Mouse (Mus musculus) C2C12 (cell line): ENCODE data around the gene Npas4. TPM values are rescaled to one million over a fixed set of nuclear protein-coding genes. Genes with fewer than 3 reads are reported as not detected.
"Not testable (repeated sequence)": the region's sequence is repeated elsewhere in the genome, so short reads cannot be mapped to it uniquely, and the experiment has no call there.

Experiments used
- H3K27me3 ChIP-seq: one replicate; pipeline ENCODE4 v1.6.1; 2011; ENCODE audit not compliant: control insufficient read depth, insufficient read depth, insufficient read length
- H3K36me3 ChIP-seq: one replicate; pipeline ENCODE4 v1.6.1; 2011; ENCODE audit not compliant: control insufficient read depth, insufficient read depth
- H3K4me3 ChIP-seq: one replicate; pipeline ENCODE4 v1.5.1; 2011; ENCODE audit warnings: mild to moderate bottlenecking, control low read depth; ENCODE audit not compliant: poor library complexity, insufficient read depth, severe bottlenecking
- H3K79me2 ChIP-seq: one replicate; pipeline ENCODE4 v1.6.1; 2011; ENCODE audit not compliant: control insufficient read depth, insufficient read depth
- H3K79me3 ChIP-seq: one replicate; pipeline ENCODE4 v1.6.1; 2011; ENCODE audit warnings: low read depth, control low read depth
- H3ac ChIP-seq: one replicate; pipeline ENCODE3; 2011; ENCODE audit warnings: low read depth; ENCODE audit not compliant: control insufficient read depth, insufficient read length
- CEBPB ChIP-seq: IDR thresholded peaks from one replicate; pipeline ENCODE4 v1.6.1; 2011; ENCODE audit warnings: low read depth, mild to moderate bottlenecking, control low read depth, moderate library complexity
- CTCF ChIP-seq: IDR thresholded peaks from one replicate; pipeline ENCODE4 v1.5.1; 2011; ENCODE audit not compliant: control insufficient read depth, insufficient read depth, insufficient read length
- FOSL1 ChIP-seq: IDR thresholded peaks from one replicate; pipeline ENCODE4 v1.8.0; 2011; ENCODE audit warnings: mild to moderate bottlenecking, low read length; ENCODE audit not compliant: poor library complexity, insufficient read depth, severe bottlenecking
- MAX ChIP-seq: IDR thresholded peaks from one replicate; pipeline ENCODE4 v1.6.1; 2011; ENCODE audit warnings: mild to moderate bottlenecking, control low read depth
- MYOD1 ChIP-seq: IDR thresholded peaks from one replicate; pipeline ENCODE4 v1.6.1; 2011; ENCODE audit warnings: low read depth; ENCODE audit not compliant: control insufficient read depth, insufficient read length
- MYOG ChIP-seq: IDR thresholded peaks from one replicate; pipeline ENCODE4 v1.6.1; 2011; ENCODE audit not compliant: control insufficient read depth, insufficient read length; ENCODE audit errors: extremely low read depth
- USF1 ChIP-seq: IDR thresholded peaks from one replicate; pipeline ENCODE4 v1.6.1; 2011; ENCODE audit warnings: low read depth, mild to moderate bottlenecking, control low read depth, moderate library complexity
- polyA plus RNA-seq: library from polyadenylated mRNA; unstranded; fragments of >200 nt; fragmentation: generic; extraction: Trizol; gene quantifications from one replicate; pipeline ENCODE4 v1.2.1, GENCODE M21; 2012; ENCODE audit warnings: missing spikeins

Gene Npas4
- polyA plus RNA-seq, 1 experiment: 0.60 TPM

- TF ChIP-seq CEBPB: no peak
- peak; percentile 98 for TF ChIP-seq MAX
- TF ChIP-seq MYOD1: no peak
- TF ChIP-seq USF1: no peak
- TF ChIP-seq FOSL1: no peak
- Histone ChIP-seq H3K79me3 (no peaks in the 10 kb centered on the region), H3K36me3 (no peaks in the 10 kb centered on the region), H3ac (no peak overlapping the region), H3K27me3 (no peaks in the 10 kb centered on the region), H3K4me3 (no peak overlapping the region), H3K79me2 (no peaks in the 10 kb centered on the region)
Measured at GRCm38 (mm10) chr19:4989013-4989412, 1.1 kb downstream of the Npas4 start.

GRCm38 (mm10) chr19:4981767-4982166 is 8.3 kb downstream of the Npas4 start:
- TF ChIP-seq CTCF (peak; percentile 67), MYOD1 (no peak)
- Histone ChIP-seq H3K79me3 (no peaks in the 10 kb centered on the region), H3K27me3 (peaks cover 7% of the 10 kb centered on the region), H3K4me3 (no peak overlapping the region), H3K79me2 (no peaks in the 10 kb centered on the region), H3K36me3 (no peaks in the 10 kb centered on the region), H3ac (no peak overlapping the region)

GRCm38 (mm10) chr19:4968236-4968635 is 21.9 kb downstream of the Npas4 start:
- no peak overlapping the region for H3K4me3 ChIP-seq
- H3K79me3 ChIP-seq: no peaks in the 10 kb centered on the region
- H3ac ChIP-seq: no peak overlapping the region
- H3K36me3 ChIP-seq: peaks cover 15% of the 10 kb centered on the region
- H3K27me3 ChIP-seq: no peaks in the 10 kb centered on the region
- TF ChIP-seq MAX (no peak), CTCF (peak; percentile 29)
- peaks cover 3% of the 10 kb centered on the region for H3K79me2 ChIP-seq

GRCm38 (mm10) chr19:4961928-4962601 is 28.1 kb downstream of the Npas4 start, which contains the start of gene Mrpl11:
TSS of gene Mrpl11 (plus strand) at chr19:4962147.
- Histone ChIP-seq H3ac (peak within 1 kb of the TSS; percentile 97), H3K79me3 (peaks cover 5% of the 10 kb centered on the region), H3K79me2 (peaks cover 12% of the 10 kb centered on the region), H3K36me3 (peaks cover 15% of the 10 kb centered on the region), H3K4me3 (peak within 1 kb of the TSS; percentile 94), H3K27me3 (no peaks in the 10 kb centered on the region)
- TF ChIP-seq MAX (peak; percentile 99), FOSL1 (no peak), CTCF (peak; percentile 76), USF1 (no peak), CEBPB (no peak)

GRCm38 (mm10) chr19:4948641-4949040 is 41.5 kb downstream of the Npas4 start:
- H3K79me3 ChIP-seq, H3K4me3 ChIP-seq, H3K36me3 ChIP-seq, H3ac ChIP-seq, H3K79me2 ChIP-seq, H3K27me3 ChIP-seq: not testable (repeated sequence)

GRCm38 (mm10) chr19:4945540-4945939 is 44.6 kb downstream of the Npas4 start:
- no peaks in the 10 kb centered on the region for H3K36me3 ChIP-seq
- H3K4me3 ChIP-seq: no peak overlapping the region
- H3K79me2 ChIP-seq: no peaks in the 10 kb centered on the region
- TF ChIP-seq MYOG: no peak
- no peak for TF ChIP-seq CTCF
- TF ChIP-seq FOSL1: no peak
- no peak for TF ChIP-seq MAX
- TF ChIP-seq MYOD1: no peak
- no peak for TF ChIP-seq USF1
- no peak for TF ChIP-seq CEBPB
- no peaks in the 10 kb centered on the region for H3K79me3 ChIP-seq
- H3K27me3 ChIP-seq: no peaks in the 10 kb centered on the region
- no peak overlapping the region for H3ac ChIP-seq
